Mouse (Mus musculus) stomach, postnatal 0 days (tissue): Measurements from ENCODE around the gene Cyp8b1. TPM values are rescaled to one million over a fixed set of nuclear protein-coding genes. Genes with fewer than 3 reads are reported as not detected.

Experiments
- ATAC-seq: fragments of 200-750 bp; cut with Nextera tagmentation; 2 replicates; pipeline ENCODE4 v1.8.0; 2017; ENCODE audit not compliant: low FRiP score, low TSS enrichment
- DNase-seq: peaks from one replicate; pipeline ENCODE4 v3.0.0-alpha.2; 2016; ENCODE audit warnings: low spot score
- H3K27ac ChIP-seq: fragments of 300-500 bp; sonication (generic); replicated peaks from 2 replicates; pipeline ENCODE4 v1.5.1; 2014; ENCODE audit warnings: mild to moderate bottlenecking, control low read depth
- H3K27me3 ChIP-seq: fragments of 300-500 bp; sonication (generic); 2 replicates; pipeline ENCODE4 v1.6.1; 2014; ENCODE audit warnings: low read length; ENCODE audit not compliant: control insufficient read depth, insufficient read depth
- H3K36me3 ChIP-seq: fragments of 300-500 bp; sonication (generic); 2 replicates; pipeline ENCODE4 v1.6.1; 2014; ENCODE audit warnings: low read length, mixed read lengths; ENCODE audit not compliant: control insufficient read depth, insufficient read depth
- H3K4me1 ChIP-seq: fragments of 300-500 bp; sonication (generic); replicated peaks from 2 replicates; pipeline ENCODE4 v1.6.1; 2014; ENCODE audit warnings: antibody characterized with exemption; ENCODE audit not compliant: control insufficient read depth, insufficient read depth
- H3K4me2 ChIP-seq: fragments of 300-500 bp; sonication (generic); replicated peaks from 2 replicates; pipeline ENCODE4 v1.6.1; 2014; ENCODE audit warnings: low read depth, mild to moderate bottlenecking, control low read depth, moderate library complexity
- H3K4me3 ChIP-seq: fragments of 300-500 bp; sonication (generic); 2 replicates; pipeline ENCODE4 v1.5.1; 2014; ENCODE audit warnings: low read depth, low read length, control low read depth
- H3K9ac ChIP-seq: fragments of 300-500 bp; sonication (generic); 2 replicates; pipeline ENCODE4 v1.6.1; 2014; ENCODE audit warnings: mild to moderate bottlenecking, low read length, control low read depth, mixed read lengths
- H3K9me3 ChIP-seq: fragments of 300-500 bp; sonication (generic); 2 replicates; pipeline ENCODE4 v1.6.1; 2016; ENCODE audit warnings: low read length; ENCODE audit not compliant: control insufficient read depth
- CTCF ChIP-seq: IDR thresholded peaks from 2 replicates; pipeline ENCODE4 v1.5.1; 2016; ENCODE audit warnings: antibody characterized with exemption, low read depth, mild to moderate bottlenecking, moderate library complexity
- EP300 ChIP-seq: optimal IDR thresholded peaks from 2 replicates; pipeline ENCODE3; 2016; ENCODE audit warnings: antibody characterized with exemption
- WGBS: fragments of 180-500 bp; shearing (Covaris S2); extraction: QIAGEN DNeasy Blood & Tissue Kit; methylation state at CpG from one replicate; pipeline ENCODE4 v1.1.7; 2014; 5-methylcytosine and 5-hydroxymethylcytosine counted together
- polyA plus RNA-seq: library from polyadenylated mRNA; unstranded; fragments of >200 nt; fragmentation: Nextera tagmentation; extraction: Ambion mirVana; gene quantifications from 2 replicates; pipeline ENCODE4 v1.2.1, GENCODE M21; 2015

Gene Cyp8b1
- polyA plus RNA-seq, 1 experiment from 2014 or later, result 0.85 TPM

DNA sequence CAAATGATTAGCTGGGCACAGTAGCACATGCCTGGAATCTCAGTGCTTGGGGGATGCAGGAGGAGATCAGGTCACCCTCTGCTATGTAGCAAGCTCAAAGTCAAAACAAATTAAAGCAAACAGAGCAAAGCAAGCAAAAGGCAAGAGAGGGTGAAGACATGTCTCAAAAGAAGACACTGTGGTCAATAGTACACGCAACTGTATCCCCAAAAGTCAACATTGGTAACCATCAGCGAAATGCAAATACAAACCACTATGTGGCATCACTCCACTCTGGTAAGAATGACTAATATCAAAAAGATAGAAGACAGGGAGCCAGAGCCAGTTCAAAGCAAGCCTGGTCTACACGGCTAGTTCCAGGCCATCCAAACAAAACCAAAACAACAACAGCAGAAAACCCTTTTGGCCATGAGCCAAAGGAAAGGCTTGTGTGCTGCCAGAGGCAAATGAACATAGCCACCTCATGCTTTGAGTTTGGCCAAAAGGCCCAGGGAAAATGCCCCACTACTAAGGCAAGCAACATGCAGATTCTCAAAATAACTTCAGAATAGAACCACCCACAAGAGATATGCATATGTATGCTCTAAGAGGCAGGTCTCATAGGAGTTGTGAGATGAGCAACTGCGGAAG is 10.4 kb downstream of the Cyp8b1 start:
- H3K27me3 ChIP-seq, result no peaks in the 10 kb centered on the region
- H3K9ac ChIP-seq, result no peak overlapping the region
- no peaks in the 10 kb centered on the region for H3K36me3 ChIP-seq
- DNase-seq (no peak), ATAC-seq (no peak)
- H3K27ac ChIP-seq, result no peak overlapping the region
- no peaks in the 10 kb centered on the region for H3K9me3 ChIP-seq
- no peak overlapping the region for H3K4me2 ChIP-seq
- TF ChIP-seq CTCF (no peak), EP300 (no peak)
- no peak overlapping the region for H3K4me3 ChIP-seq
- 73% methylated on average over 4 of the region's 4 CpGs for WGBS
- H3K4me1 ChIP-seq, result no peaks in the 10 kb centered on the region

DNA sequence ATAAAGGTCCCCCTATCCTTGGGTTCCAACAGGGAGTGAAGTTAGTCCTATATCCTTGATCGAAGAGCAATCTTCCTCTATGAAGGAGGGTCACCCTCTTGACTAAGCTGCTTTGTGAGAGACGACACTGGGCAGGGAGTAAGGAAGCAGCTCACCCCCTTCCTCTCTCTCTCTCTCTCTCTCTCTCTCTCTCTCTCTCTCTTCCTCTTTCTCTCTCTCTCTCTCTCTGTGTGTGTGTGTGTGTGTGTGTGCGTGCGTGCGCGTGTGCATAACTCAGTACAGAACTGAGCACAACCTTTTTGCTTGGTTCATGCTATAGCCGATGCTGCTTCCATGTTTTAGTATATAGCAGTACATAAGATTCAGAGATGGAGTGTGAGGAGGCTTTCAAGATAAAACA is 11.2 kb downstream of the Cyp8b1 start:
- no peak overlapping the region for H3K9ac ChIP-seq
- H3K4me3 ChIP-seq, result no peak overlapping the region
- no peak for TF ChIP-seq CTCF
- TF ChIP-seq EP300, result no peak
- H3K9me3 ChIP-seq, result no peaks in the 10 kb centered on the region
- ATAC-seq, result no peak
- no peaks in the 10 kb centered on the region for H3K36me3 ChIP-seq
- no peak overlapping the region for H3K4me2 ChIP-seq
- no peak for DNase-seq
- no peaks in the 10 kb centered on the region for H3K27me3 ChIP-seq
- no peak overlapping the region for H3K27ac ChIP-seq
- 87% methylated on average over 7 of the region's 7 CpGs for whole genome bisulfite sequencing
- H3K4me1 ChIP-seq, result no peaks in the 10 kb centered on the region

DNA sequence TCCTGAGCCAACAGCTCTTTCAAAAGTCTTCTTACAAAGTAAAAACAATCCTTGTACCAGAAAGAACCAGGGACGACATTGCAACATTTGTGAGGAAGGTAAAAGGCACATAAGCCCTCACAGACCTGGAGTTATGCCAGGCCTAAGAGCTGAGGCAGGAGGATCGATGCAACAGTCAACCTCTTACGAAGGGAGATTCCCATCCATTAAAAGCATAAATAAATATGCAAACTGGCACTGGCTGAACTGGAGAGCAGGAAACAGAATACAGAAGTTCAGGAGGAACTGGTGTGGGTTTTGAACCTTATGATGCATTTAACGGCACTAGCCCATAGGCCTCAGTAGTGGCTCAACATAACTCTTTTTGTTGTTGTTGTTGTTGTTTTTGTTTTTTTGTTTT is 11.8 kb downstream of the Cyp8b1 start:
- TF ChIP-seq EP300 (no peak), CTCF (no peak)
- ATAC-seq (no peak), DNase-seq (no peak)
- Histone ChIP-seq H3K36me3 (no peaks in the 10 kb centered on the region), H3K27ac (no peak overlapping the region), H3K4me3 (no peak overlapping the region), H3K4me1 (no peaks in the 10 kb centered on the region), H3K4me2 (no peak overlapping the region), H3K27me3 (no peaks in the 10 kb centered on the region), H3K9me3 (no peaks in the 10 kb centered on the region), H3K9ac (no peak overlapping the region)
- 59% methylated on average over 4 of the region's 4 CpGs for WGBS

DNA sequence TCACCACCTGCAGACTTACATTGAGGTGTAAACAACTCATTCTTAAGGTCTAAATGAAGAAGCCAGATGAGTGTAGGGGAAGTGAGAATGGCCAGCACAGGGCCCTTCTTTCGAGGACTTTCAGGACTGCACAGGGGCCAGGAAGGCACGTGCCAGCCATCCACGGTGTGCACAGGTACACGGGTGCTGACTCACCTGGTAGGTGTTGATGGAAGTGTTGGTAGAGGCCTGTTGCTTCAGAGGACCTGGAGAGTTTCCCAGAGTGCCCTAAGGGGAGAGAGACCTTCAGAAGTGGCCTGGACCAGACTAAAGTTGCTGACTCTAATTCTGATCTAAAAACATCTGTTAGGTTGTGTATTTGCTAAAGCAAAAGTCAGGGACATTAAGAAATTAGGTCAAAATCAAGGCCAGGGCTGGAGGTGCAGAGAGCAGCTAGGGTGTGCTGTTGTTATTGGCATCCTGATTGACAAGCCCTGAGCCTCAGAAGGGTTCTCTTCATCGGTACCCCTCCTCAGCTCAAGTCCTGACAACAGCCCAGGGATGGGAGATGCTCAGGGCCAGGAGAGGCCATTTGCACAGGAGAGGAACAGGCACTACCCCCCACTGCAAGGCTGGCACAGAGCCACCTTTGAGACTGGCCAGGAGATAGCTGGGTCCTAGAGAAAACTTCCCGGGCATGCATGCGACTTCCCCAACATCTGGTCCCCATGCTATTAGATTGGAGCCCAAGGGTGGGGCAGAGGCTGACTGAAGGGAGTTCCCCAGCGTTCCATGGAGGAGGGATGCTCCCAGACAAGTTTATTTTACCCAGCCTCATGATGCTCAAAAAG is 12.4 kb downstream of the Cyp8b1 start:
- no peak overlapping the region for H3K9ac ChIP-seq
- no peaks in the 10 kb centered on the region for H3K9me3 ChIP-seq
- DNase-seq, result no peak
- no peak; the same call in 1 of the 2 replicates for ATAC-seq
- no peak overlapping the region for H3K4me2 ChIP-seq
- H3K27me3 ChIP-seq, result no peaks in the 10 kb centered on the region
- H3K4me3 ChIP-seq, result no peak overlapping the region
- no peak for TF ChIP-seq EP300
- TF ChIP-seq CTCF, result no peak
- no peaks in the 10 kb centered on the region for H3K4me1 ChIP-seq
- H3K36me3 ChIP-seq, result no peaks in the 10 kb centered on the region
- no peak overlapping the region for H3K27ac ChIP-seq
- WGBS, result 59% methylated on average over 8 of the region's 8 CpGs

DNA sequence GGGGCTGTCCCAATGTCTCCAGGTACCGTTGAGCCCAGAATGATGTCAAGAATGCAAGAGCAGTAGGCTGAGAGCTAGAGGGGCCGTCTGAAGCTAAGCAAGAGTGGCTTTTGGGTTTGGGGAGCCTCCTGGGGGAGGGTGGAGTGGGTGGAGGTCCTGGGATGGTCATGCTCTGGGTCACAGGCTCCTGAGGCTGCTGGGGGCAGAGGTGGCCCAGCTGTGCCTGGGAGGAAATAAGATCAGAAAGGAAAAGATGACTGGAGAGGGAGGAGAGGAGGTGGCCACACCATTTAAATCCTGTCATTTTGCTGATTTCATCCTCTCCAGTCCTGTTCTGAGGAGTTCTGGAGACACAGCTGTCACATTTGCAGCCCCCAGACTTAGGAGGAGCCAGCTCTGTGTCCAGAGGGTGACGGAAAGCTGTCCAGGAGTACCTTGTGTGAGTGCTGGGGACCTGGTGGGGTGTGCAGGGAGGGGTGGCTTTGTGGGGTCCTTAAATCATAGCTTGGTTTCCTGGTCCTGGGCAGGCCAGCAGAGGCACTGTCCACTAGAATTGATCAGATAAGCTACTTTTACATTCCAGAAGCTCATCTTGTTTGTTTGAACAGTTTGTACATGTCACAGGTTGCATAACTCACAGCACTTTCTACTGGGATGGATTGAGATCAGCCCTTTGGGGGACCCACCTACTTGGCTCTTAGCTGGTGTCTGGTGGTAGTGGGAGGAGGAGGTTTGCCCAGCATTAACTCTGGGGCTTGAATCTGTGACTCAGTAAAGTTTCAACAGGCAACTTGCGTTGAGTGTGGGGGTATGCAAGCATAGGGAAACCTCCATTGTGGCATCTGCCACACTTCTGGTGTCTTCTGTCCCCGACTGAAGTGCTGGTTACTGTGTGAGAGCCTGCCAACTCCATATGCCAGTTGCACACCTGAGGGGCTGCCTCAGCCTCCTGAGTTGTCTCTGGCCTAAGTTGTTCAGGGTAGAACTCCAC is 14.1 kb downstream of the Cyp8b1 start:
- Histone ChIP-seq H3K9ac (no peak overlapping the region), H3K27me3 (no peaks in the 10 kb centered on the region), H3K36me3 (no peaks in the 10 kb centered on the region), H3K4me1 (no peaks in the 10 kb centered on the region), H3K27ac (no peak overlapping the region), H3K9me3 (no peaks in the 10 kb centered on the region), H3K4me3 (no peak overlapping the region), H3K4me2 (no peak overlapping the region)
- TF ChIP-seq EP300, result no peak
- no peak for TF ChIP-seq CTCF
- ATAC-seq, result no peak
- WGBS, result 59% methylated on average over 5 of the region's 5 CpGs
- DNase-seq, result no peak
